Mouse (Mus musculus): ENCODE data around the gene Zfp607a. TPM values are rescaled to one million over a fixed set of nuclear protein-coding genes. Genes with fewer than 3 reads are reported as not detected.
"Not testable (repeated sequence)": the region's sequence is repeated elsewhere in the genome, so short reads cannot be mapped to it uniquely, and the experiment has no call there.

Gene Zfp607a
- polyA plus RNA-seq, 1 experiment from 2014 or later = 3.6 TPM

DNA sequence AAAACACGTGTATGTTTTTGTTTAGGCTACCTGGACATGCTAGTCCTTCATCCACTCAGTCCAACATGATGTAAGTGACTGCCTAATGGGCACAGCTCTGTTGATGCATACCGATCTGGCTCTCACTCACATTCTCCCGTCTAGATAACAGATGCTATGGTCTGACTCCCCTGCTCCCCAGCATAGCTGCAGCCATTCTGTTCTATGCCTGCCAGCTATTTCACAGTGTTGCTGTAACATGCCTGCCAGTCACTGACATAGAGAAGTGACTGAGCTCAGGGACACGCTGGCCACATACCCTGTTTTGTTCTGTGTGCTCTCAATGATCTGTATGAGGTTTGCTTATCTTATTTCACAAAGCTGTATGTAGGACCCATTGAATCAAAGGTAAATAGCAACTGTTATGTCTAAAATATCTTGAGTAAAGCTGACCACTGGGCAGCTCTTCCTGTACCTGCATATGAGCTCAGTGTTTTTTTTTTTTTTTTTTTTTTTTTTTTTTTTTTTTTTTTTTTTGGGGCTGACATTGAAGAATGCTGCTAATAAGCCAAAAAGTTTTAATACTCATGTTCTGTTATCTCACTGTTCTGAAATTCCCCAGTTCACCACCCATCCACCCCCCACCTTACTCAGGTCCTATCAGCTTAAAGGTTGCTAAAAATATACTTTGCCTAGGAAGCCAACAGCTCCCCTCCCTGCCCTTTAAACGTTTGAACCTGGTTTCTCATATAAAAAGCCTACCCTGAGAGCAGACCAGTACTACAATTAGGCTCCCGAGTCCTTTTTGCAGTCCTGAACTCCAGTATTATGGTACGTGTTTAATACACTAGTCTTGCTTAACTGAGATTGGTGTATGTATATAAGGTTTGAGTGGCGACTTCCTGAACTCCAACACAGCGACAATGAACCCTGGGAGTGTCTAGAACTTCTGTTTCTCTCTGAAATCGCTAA, 2.2 kb downstream of the Zfp607a start:
- H3K27me3 ChIP-seq (ENCODE audit: control insufficient read depth, insufficient read depth, low read depth, low read length) = no peaks in the 10 kb centered on the region
- peak overlapping the region; percentile 75 for H3K4me3 ChIP-seq (ENCODE audit: low read length)
- H3K9ac ChIP-seq (ENCODE audit: low read length) = peak overlapping the region; percentile 85
- H3K9me3 ChIP-seq (ENCODE audit: control insufficient read depth, low read length) = no peaks in the 10 kb centered on the region
- peaks cover 13% of the 10 kb centered on the region for H3K4me1 ChIP-seq (replicated peaks; ENCODE audit: control insufficient read depth, insufficient read depth, low read length)
- H3K4me2 ChIP-seq (ENCODE audit: low read depth, low read length) = peak overlapping the region; percentile 78
- H3K36me3 ChIP-seq (ENCODE audit: control insufficient read depth, insufficient read depth, low read length) = peaks cover 7% of the 10 kb centered on the region
- ATAC-seq (ENCODE audit: low read depth) = peak; percentile 41
- peak overlapping the region; percentile 93 for H3K27ac ChIP-seq (ENCODE audit: low read length)
- WGBS = 16% methylated on average over 10 of the region's 10 CpGs

- peak; percentile 97 for ATAC-seq (ENCODE audit: low read depth)
- Histone ChIP-seq H3K4me3 (ENCODE audit: low read length) (peak overlapping the region; percentile 75), H3K27me3 (ENCODE audit: control insufficient read depth, insufficient read depth, low read depth, low read length) (no peaks in the 10 kb centered on the region), H3K9me3 (ENCODE audit: control insufficient read depth, low read length) (no peaks in the 10 kb centered on the region), H3K4me1 (replicated peaks; ENCODE audit: control insufficient read depth, insufficient read depth, low read length) (peaks cover 13% of the 10 kb centered on the region), H3K36me3 (ENCODE audit: control insufficient read depth, insufficient read depth, low read length) (peaks cover 7% of the 10 kb centered on the region), H3K9ac (ENCODE audit: low read length) (peak overlapping the region; percentile 85), H3K27ac (ENCODE audit: low read length) (peak overlapping the region; percentile 93), H3K4me2 (ENCODE audit: low read depth, low read length) (peak overlapping the region; percentile 78)
- under 1% methylated on average over 22 of the region's 22 CpGs for WGBS
Measured at GRCm38 (mm10) chr7:27860396-27861235, 3.3 kb downstream of the Zfp607a start.

GRCm38 (mm10) chr7:27862578-27862977, 5.3 kb downstream of the Zfp607a start:
- H3K4me2 ChIP-seq (ENCODE audit: low read depth, low read length); H3K27ac ChIP-seq (ENCODE audit: low read length); H3K4me3 ChIP-seq (ENCODE audit: low read length); H3K27me3 ChIP-seq (ENCODE audit: control insufficient read depth, insufficient read depth, low read depth, low read length); H3K9ac ChIP-seq (ENCODE audit: low read length); ATAC-seq (ENCODE audit: low read depth); H3K9me3 ChIP-seq (ENCODE audit: control insufficient read depth, low read length): not testable (repeated sequence)
- Histone ChIP-seq H3K4me1 (replicated peaks; ENCODE audit: control insufficient read depth, insufficient read depth, low read length) (peaks cover 13% of the 10 kb centered on the region), H3K36me3 (ENCODE audit: control insufficient read depth, insufficient read depth, low read length) (peaks cover 15% of the 10 kb centered on the region)
- 68% methylated on average over 5 of the region's 5 CpGs for WGBS

DNA sequence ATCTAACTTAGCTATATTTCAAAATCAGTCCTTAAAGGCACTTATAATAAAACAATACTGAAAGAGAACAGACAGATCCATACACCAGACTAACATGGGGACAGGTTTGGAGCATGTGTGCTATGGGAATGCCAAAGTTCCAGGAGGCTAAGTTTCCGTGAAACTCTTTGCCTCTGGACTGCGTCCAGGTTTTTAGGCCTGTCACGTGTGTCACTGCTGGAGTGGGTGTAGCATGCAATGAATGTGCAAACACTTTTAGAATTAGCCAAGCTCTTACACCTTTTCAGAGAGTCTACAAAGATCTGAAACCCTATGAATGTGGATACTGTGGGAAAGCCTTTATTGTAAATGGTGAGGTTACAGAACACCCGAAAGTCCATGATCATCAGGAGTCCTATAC, 24.4 kb downstream of the Zfp607a start:
- Histone ChIP-seq H3K27ac (ENCODE audit: low read length) (no peak overlapping the region), H3K4me2 (ENCODE audit: low read depth, low read length) (no peak overlapping the region), H3K4me3 (ENCODE audit: low read length) (no peak overlapping the region), H3K9ac (ENCODE audit: low read length) (no peak overlapping the region), H3K4me1 (replicated peaks; ENCODE audit: control insufficient read depth, insufficient read depth, low read length) (no peaks in the 10 kb centered on the region), H3K27me3 (ENCODE audit: control insufficient read depth, insufficient read depth, low read depth, low read length) (no peaks in the 10 kb centered on the region), H3K36me3 (ENCODE audit: control insufficient read depth, insufficient read depth, low read length) (peaks cover 35% of the 10 kb centered on the region), H3K9me3 (ENCODE audit: control insufficient read depth, low read length) (no peaks in the 10 kb centered on the region)
- ATAC-seq (ENCODE audit: low read depth) = peak; percentile 47; the same call in 1 of the 2 replicates
- WGBS = 88% methylated on average over 4 of the region's 4 CpGs

- Histone ChIP-seq H3K36me3 (ENCODE audit: control insufficient read depth, insufficient read depth, low read length) (no peaks in the 10 kb centered on the region), H3K9me3 (ENCODE audit: control insufficient read depth, low read length) (peaks cover 3% of the 10 kb centered on the region; the same call in 1 of the 2 replicates), H3K4me1 (replicated peaks; ENCODE audit: control insufficient read depth, insufficient read depth, low read length) (no peaks in the 10 kb centered on the region), H3K27ac (ENCODE audit: low read length) (no peak overlapping the region), H3K27me3 (ENCODE audit: control insufficient read depth, insufficient read depth, low read depth, low read length) (no peaks in the 10 kb centered on the region), H3K9ac (ENCODE audit: low read length) (no peak overlapping the region), H3K4me3 (ENCODE audit: low read length) (no peak overlapping the region), H3K4me2 (ENCODE audit: low read depth, low read length) (no peak overlapping the region)
- ATAC-seq (ENCODE audit: low read depth) = no peak
- WGBS = 85% methylated on average over 4 of the region's 4 CpGs
Measured at GRCm38 (mm10) chr7:27900601-27901000, 43.3 kb downstream of the Zfp607a start.

DNA sequence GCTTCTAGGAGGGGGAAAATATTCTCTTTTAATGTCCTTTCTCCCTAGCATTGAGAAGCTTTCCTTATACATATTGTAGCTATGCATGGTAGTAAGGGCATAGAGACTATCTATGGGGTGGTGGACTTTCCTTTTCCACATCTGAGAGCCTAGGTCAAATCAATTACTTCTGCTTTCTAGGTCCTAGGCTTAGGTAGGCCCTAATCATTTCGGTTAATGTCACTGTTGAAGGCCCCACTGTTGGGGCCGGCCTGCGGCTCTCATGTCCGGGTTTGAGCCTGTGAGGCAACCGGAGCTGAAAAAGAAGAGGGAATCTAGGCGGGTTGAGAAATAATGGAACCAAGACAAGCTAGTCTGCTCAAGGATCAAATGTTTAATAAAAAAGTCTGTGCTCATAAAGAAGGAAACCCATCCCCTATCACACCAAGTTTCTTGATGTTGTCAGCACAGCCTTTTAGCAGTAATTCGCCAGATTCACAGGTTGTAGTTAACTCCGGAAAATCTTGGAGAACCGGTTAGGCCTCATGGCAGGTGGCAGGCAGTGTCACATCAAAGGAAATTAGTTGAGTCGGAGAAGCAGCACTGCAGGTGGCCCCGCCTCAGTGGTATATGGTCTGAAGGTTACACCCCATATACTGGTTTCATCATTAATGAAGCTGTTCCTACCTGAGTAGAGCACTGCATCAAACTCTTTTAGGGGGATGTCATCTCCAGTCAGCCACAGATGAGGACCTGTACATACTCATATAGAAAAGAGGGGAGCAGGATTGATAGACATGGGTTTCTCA, 47.9 kb downstream of the Zfp607a start:
- no peak overlapping the region for H3K4me3 ChIP-seq (ENCODE audit: low read length)
- ATAC-seq (ENCODE audit: low read depth) = no peak
- 61% methylated on average over 11 of the region's 11 CpGs for WGBS
- H3K27me3 ChIP-seq (ENCODE audit: control insufficient read depth, insufficient read depth, low read depth, low read length) = no peaks in the 10 kb centered on the region
- H3K4me2 ChIP-seq (ENCODE audit: low read depth, low read length) = no peak overlapping the region
- H3K36me3 ChIP-seq (ENCODE audit: control insufficient read depth, insufficient read depth, low read length) = peaks cover 2% of the 10 kb centered on the region; the same call in 1 of the 2 replicates
- H3K4me1 ChIP-seq (replicated peaks; ENCODE audit: control insufficient read depth, insufficient read depth, low read length) = no peaks in the 10 kb centered on the region
- peaks cover 3% of the 10 kb centered on the region; the same call in 1 of the 2 replicates for H3K9me3 ChIP-seq (ENCODE audit: control insufficient read depth, low read length)
- no peak overlapping the region for H3K27ac ChIP-seq (ENCODE audit: low read length)
- H3K9ac ChIP-seq (ENCODE audit: low read length) = no peak overlapping the region

GRCm38 (mm10) chr7:27910952-27911351, 53.6 kb downstream of the Zfp607a start:
- H3K27me3 ChIP-seq (ENCODE audit: control insufficient read depth, insufficient read depth, low read depth, low read length); ATAC-seq (ENCODE audit: low read depth); H3K9me3 ChIP-seq (ENCODE audit: control insufficient read depth, low read length); H3K27ac ChIP-seq (ENCODE audit: low read length); H3K9ac ChIP-seq (ENCODE audit: low read length); H3K4me2 ChIP-seq (ENCODE audit: low read depth, low read length); H3K4me3 ChIP-seq (ENCODE audit: low read length); H3K4me1 ChIP-seq (replicated peaks; ENCODE audit: control insufficient read depth, insufficient read depth, low read length): not testable (repeated sequence)
- H3K36me3 ChIP-seq (ENCODE audit: control insufficient read depth, insufficient read depth, low read length) = peaks cover 21% of the 10 kb centered on the region
- WGBS = 85% methylated on average over 3 of the region's 4 CpGs

- 36% methylated on average over 4 of the region's 4 CpGs for WGBS
- ATAC-seq (ENCODE audit: low read depth); H3K9me3 ChIP-seq (ENCODE audit: control insufficient read depth, low read length); H3K4me1 ChIP-seq (replicated peaks; ENCODE audit: control insufficient read depth, insufficient read depth, low read length); H3K4me3 ChIP-seq (ENCODE audit: low read length); H3K36me3 ChIP-seq (ENCODE audit: control insufficient read depth, insufficient read depth, low read length); H3K27me3 ChIP-seq (ENCODE audit: control insufficient read depth, insufficient read depth, low read depth, low read length); H3K27ac ChIP-seq (ENCODE audit: low read length); H3K9ac ChIP-seq (ENCODE audit: low read length); H3K4me2 ChIP-seq (ENCODE audit: low read depth, low read length): not testable (repeated sequence)
Measured at GRCm38 (mm10) chr7:27927041-27927440, 69.7 kb downstream of the Zfp607a start.
